8 mouse cellular contexts compared by ENCODE assay signal in the genomic region with DNA sequence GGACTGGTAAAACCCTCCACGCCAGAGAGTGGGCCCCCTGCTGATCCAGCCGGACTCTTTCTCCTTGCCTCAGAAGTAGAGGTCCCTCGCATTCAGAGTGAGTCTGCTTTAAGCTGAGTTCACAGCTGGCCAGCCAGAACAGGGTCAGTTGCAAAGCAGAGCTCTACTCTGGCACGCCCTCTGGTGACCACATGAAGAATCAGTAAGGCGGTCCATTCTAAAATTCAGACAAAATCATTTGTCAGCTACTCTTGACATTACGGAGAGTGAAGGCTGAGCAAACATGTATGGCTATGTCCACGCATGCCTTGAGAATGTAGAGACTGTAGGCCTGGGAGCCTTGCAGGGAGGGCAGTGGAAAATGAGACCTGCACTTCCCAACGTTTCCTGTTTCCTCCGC. TPM values are rescaled to one million over a fixed set of nuclear protein-coding genes. Genes with fewer than 3 reads are reported as not detected.
DNase-seq lines count a peak whose midpoint lies in the region; ATAC-seq and TF ChIP-seq lines count a peak whose summit lies in the region.
"Had no signal": no experiment of that assay in that cellular context is flagged by ENCODE, and none has a peak within 500 bp of the region (broad histone marks: within the 10 kb centered on the region; RNA-seq: fewer than 3 reads in every experiment).

No protein-coding gene starts in this region.

- peak; percentile 54 for ATAC-seq in Patski
- peak; percentile 81 for ATAC-seq in frontal cortex, adult (ENCODE audit: low TSS enrichment)
- ATAC-seq in hindbrain, embryonic 15.5 days (ENCODE audit: low FRiP score, low read depth) = peak; percentile 51; the same call in 1 of the 2 replicates
- ATAC-seq in midbrain, embryonic 11.5 days (ENCODE audit: low FRiP score) = peak; percentile 61

- no peak overlapping the region for H3K9ac ChIP-seq in hindbrain, embryonic 15.5 days
- no peak overlapping the region for H3K9ac ChIP-seq in midbrain, embryonic 11.5 days (ENCODE audit: low read length)
- H3K9ac ChIP-seq: neural tube, embryonic 13.5 days had no signal

- in situ Hi-C loops in Patski (cut with MboI; ENCODE audit: low pct_unique_long_range_greater_than_20kb) = no loop called here

- no peaks in the 10 kb centered on the region for H3K9me3 ChIP-seq in hindbrain, embryonic 15.5 days
- H3K9me3 ChIP-seq in midbrain, embryonic 11.5 days (ENCODE audit: control insufficient read depth, low read length) = no peaks in the 10 kb centered on the region
- H3K9me3 ChIP-seq: neural tube, embryonic 13.5 days had no signal

- no peak for TF ChIP-seq POLR2A in small intestine, adult 2 months (IDR thresholded peaks at IDR 0.05; ENCODE audit: low read depth, low read length)

- no peak overlapping the region for H3K27ac ChIP-seq in hindbrain, embryonic 15.5 days (replicated peaks)
- no peak overlapping the region for H3K27ac ChIP-seq in midbrain, embryonic 11.5 days (ENCODE audit: low read depth, low read length)
- no peak overlapping the region for H3K27ac ChIP-seq in small intestine, adult 2 months (ENCODE audit: insufficient read depth, low read depth, low read length)
- H3K27ac ChIP-seq: neural tube, embryonic 13.5 days had no signal

- POLR2A ChIA-PET in Patski (lab: Charles Lee) = interaction anchor here (0.9 kb wide), 1 partner anchor 22 kb away, joined by 3 read pairs; no protein-coding TSS in a partner anchor

- CTCF ChIA-PET in Patski (lab: Charles Lee) = interaction anchor here (1.0 to 4.8 kb wide), 14 partner anchors 9 to 391 kb away, joined by 3 to 16 read pairs (median 7); a partner anchor contains a TSS

- no peak overlapping the region for H3K4me2 ChIP-seq in hindbrain, embryonic 15.5 days
- H3K4me2 ChIP-seq in midbrain, embryonic 11.5 days = no peak overlapping the region
- H3K4me2 ChIP-seq: neural tube, embryonic 13.5 days had no signal

- H3K36me3 ChIP-seq in hindbrain, embryonic 15.5 days = no peaks in the 10 kb centered on the region
- no peaks in the 10 kb centered on the region for H3K36me3 ChIP-seq in midbrain, embryonic 11.5 days (ENCODE audit: control insufficient read depth, insufficient read depth, low read length)
- H3K36me3 ChIP-seq in small intestine, adult 2 months (ENCODE audit: control insufficient read depth, insufficient read depth, low read length) = no peaks in the 10 kb centered on the region
- H3K36me3 ChIP-seq: neural tube, embryonic 13.5 days had no signal

- TF ChIP-seq CTCF in Patski (IDR thresholded peaks at IDR 0.05) = peak; percentile 89
- TF ChIP-seq CTCF in small intestine, adult 2 months (IDR thresholded peaks at IDR 0.05; ENCODE audit: extremely low read depth, insufficient read length, insufficient replicate concordance, low read depth, low read length) = peak; percentile 71; the same call in 1 of the 2 replicates

- no peak overlapping the region for H3K4me3 ChIP-seq in hindbrain, embryonic 15.5 days
- H3K4me3 ChIP-seq in midbrain, embryonic 11.5 days (ENCODE audit: low read depth, low read length) = no peak overlapping the region
- H3K4me3 ChIP-seq in small intestine, adult 2 months (ENCODE audit: low read depth, low read length) = no peak overlapping the region
- H3K4me3 ChIP-seq: neural tube, embryonic 13.5 days had no signal

- 15% methylated on average over 9 of the region's 9 CpGs for WGBS in hindbrain, embryonic 15.5 days
- 15% methylated on average over 9 of the region's 9 CpGs for WGBS in midbrain, embryonic 11.5 days
- WGBS in small intestine, adult 2 months = 13% methylated on average over 9 of the region's 9 CpGs

- no peak for DNase-seq in Patski (ENCODE audit: low read depth, low spot score)
- peak; percentile 46 for DNase-seq in c-Kit-positive CD71-positive TER-119-negative erythroid progenitor cells, embryonic 14.5 days (ENCODE audit: low read depth)
- peak; percentile 75 for DNase-seq in left cerebral cortex, postnatal 4 days
- peak; percentile 89 for DNase-seq in midbrain, embryonic 11.5 days (ENCODE audit: low spot score, missing footprints)

- H3K27me3 ChIP-seq in Patski = no peaks in the 10 kb centered on the region
- H3K27me3 ChIP-seq in hindbrain, embryonic 15.5 days = no peaks in the 10 kb centered on the region
- no peaks in the 10 kb centered on the region; the same call in 1 of the 2 replicates for H3K27me3 ChIP-seq in midbrain, embryonic 11.5 days (ENCODE audit: control insufficient read depth, insufficient read depth, low read length)
- no peaks in the 10 kb centered on the region for H3K27me3 ChIP-seq in small intestine, adult 2 months (ENCODE audit: control insufficient read depth, insufficient read depth, low read length)
- H3K27me3 ChIP-seq: neural tube, embryonic 13.5 days had no signal

- H3K4me1 ChIP-seq in hindbrain, embryonic 15.5 days (replicated peaks) = no peaks in the 10 kb centered on the region
- no peaks in the 10 kb centered on the region; the same call in 1 of the 2 replicates for H3K4me1 ChIP-seq in midbrain, embryonic 11.5 days (ENCODE audit: control insufficient read depth, insufficient read depth, low read length)
- no peaks in the 10 kb centered on the region for H3K4me1 ChIP-seq in small intestine, adult 2 months (ENCODE audit: control insufficient read depth, insufficient read depth, insufficient read length, low read length)
- H3K4me1 ChIP-seq: neural tube, embryonic 13.5 days had no signal

- intact Hi-C loops in left cerebral cortex, postnatal 4 days (cut with DNase I) = no loop called here

RNA-seq across cellular contexts. Expression of a gene that starts 6.7 kb away (rescaled TPM):
- 54.1 TPM for polyA plus RNA-seq in Patski (2021)
- polyA plus RNA-seq in hindbrain, embryonic 15.5 days (2015; fragmentation: Nextera tagmentation; extraction: Ambion mirVana) = 35.5 and 38.1 TPM in 2 replicates
- total RNA-seq in left cerebral cortex, postnatal 4 days (2021) = 10 to 100 TPM; 47.9 to 49.3 TPM
- 42.0 and 43.7 TPM in 2 replicates for polyA plus RNA-seq in midbrain, embryonic 11.5 days (2014; fragmentation: Nextera tagmentation; extraction: Ambion mirVana)
- 13.6 and 23.3 TPM in 2 replicates for polyA plus RNA-seq in small intestine, adult 2 months (2012; rRNA removed)

RNA-seq across cellular contexts. Expression of a gene that starts 9.1 kb away (rescaled TPM):
- polyA plus RNA-seq in Patski (2021) = 0.23 TPM
- 0.10 and 0.28 TPM in 2 replicates for polyA plus RNA-seq in hindbrain, embryonic 15.5 days (2015; fragmentation: Nextera tagmentation; extraction: Ambion mirVana)
- 1 to 10 TPM in 1 of 2 experiments, under 1 TPM in 1; 0.66 to 1.3 TPM for total RNA-seq in left cerebral cortex, postnatal 4 days (2021)
- not detected in 2 replicates for polyA plus RNA-seq in midbrain, embryonic 11.5 days (2014; fragmentation: Nextera tagmentation; extraction: Ambion mirVana)
- polyA plus RNA-seq in small intestine, adult 2 months (2012; rRNA removed) = 0.09 and 0.13 TPM in 2 replicates
- polyA plus RNA-seq: neural tube, embryonic 13.5 days had no signal

RNA-seq across cellular contexts. Expression of a gene that starts 52.2 kb away (rescaled TPM):
- 0.39 TPM for polyA plus RNA-seq in Patski (2021)
- not detected in 2 replicates for polyA plus RNA-seq in hindbrain, embryonic 15.5 days (2015; fragmentation: Nextera tagmentation; extraction: Ambion mirVana)
- total RNA-seq in left cerebral cortex, postnatal 4 days (2021) = under 1 TPM in 1 of 2 experiments, not detected in 1; 0.52 TPM
- polyA plus RNA-seq in midbrain, embryonic 11.5 days (2014; fragmentation: Nextera tagmentation; extraction: Ambion mirVana) = not detected in 2 replicates
- 0.30 and 0.81 TPM in 2 replicates for polyA plus RNA-seq in small intestine, adult 2 months (2012; rRNA removed)
- polyA plus RNA-seq: neural tube, embryonic 13.5 days had no signal
